Mouse (Mus musculus): ENCODE measurements at regions not wholly inside any gene's neighbourhood (a gene's known extent, or its start where the extent isn't known, plus 50 kb on each side); places are given as distances from the start of the nearest gene placed in this dataset.

DNA sequence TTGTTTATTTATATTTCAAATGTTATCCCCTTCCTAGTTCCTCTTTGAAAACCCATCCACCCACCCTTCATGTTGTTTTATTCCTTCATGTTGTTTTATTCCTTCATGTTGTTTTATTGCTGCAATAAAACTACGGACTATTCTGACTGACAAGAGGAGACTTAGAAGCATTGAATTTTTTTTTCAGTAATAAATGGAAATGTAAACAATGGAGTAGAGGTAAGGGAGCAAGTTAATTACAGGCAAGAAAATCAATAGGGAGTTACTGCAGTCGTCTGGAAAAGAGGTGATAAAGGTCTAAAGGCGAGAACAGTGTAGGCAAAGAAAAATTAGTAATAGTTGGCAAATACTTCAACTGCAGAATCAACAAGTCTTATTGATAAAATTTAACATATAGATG, 384.2 kb downstream of the 9430069I07Rik start:
- no peak for DNase-seq
- Histone ChIP-seq H3K4me1 (ENCODE audit: control insufficient read depth, insufficient read depth, low read length) (no peaks in the 10 kb centered on the region), H3K27me3 (replicated peaks; ENCODE audit: control insufficient read depth, insufficient read depth, low read length) (no peaks in the 10 kb centered on the region), H3K27ac (ENCODE audit: insufficient read depth, low read depth, low read length) (no peak overlapping the region), H3K4me3 (ENCODE audit: insufficient read depth, low read depth, low read length) (no peak overlapping the region), H3K36me3 (ENCODE audit: control insufficient read depth, insufficient read depth, low read length) (no peaks in the 10 kb centered on the region)
- 46% methylated on average over 3 of the region's 3 CpGs for WGBS
- TF ChIP-seq POLR2A (IDR thresholded peaks at IDR 0.05; ENCODE audit: low read depth, low read length) (no peak), CTCF (conservative IDR thresholded peaks at IDR 0.05; ENCODE audit: insufficient read depth, insufficient read length, low read depth, low read length) (no peak)

DNA sequence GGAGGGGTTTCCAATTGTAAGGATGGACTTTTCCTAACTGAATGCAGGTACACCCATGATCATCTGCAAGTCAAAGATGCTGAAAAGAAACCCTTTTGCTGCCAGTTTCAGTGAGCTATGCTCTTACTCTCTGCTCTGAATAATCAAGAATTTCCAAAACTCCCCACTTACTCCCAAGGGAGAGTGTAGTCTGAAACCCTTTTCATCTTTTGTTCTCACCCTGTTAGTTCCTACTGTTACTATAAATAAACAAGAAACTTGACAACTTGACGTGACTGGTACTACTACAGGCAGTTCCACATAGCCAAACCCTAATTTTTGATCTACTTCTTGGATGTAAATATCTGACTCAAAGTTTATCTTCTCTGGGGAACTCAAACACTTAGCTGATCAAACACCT, 388.3 kb downstream of the 9430069I07Rik start:
- TF ChIP-seq POLR2A (IDR thresholded peaks at IDR 0.05; ENCODE audit: low read depth, low read length) (no peak), CTCF (conservative IDR thresholded peaks at IDR 0.05; ENCODE audit: insufficient read depth, insufficient read length, low read depth, low read length) (no peak)
- Histone ChIP-seq H3K4me1 (ENCODE audit: control insufficient read depth, insufficient read depth, low read length) (no peaks in the 10 kb centered on the region), H3K27me3 (replicated peaks; ENCODE audit: control insufficient read depth, insufficient read depth, low read length) (no peaks in the 10 kb centered on the region), H3K36me3 (ENCODE audit: control insufficient read depth, insufficient read depth, low read length) (no peaks in the 10 kb centered on the region), H3K4me3 (ENCODE audit: insufficient read depth, low read depth, low read length) (no peak overlapping the region), H3K27ac (ENCODE audit: insufficient read depth, low read depth, low read length) (no peak overlapping the region)
- DNase-seq, result no peak
- 41% methylated on average over 1 of the region's 1 CpGs for WGBS

DNA sequence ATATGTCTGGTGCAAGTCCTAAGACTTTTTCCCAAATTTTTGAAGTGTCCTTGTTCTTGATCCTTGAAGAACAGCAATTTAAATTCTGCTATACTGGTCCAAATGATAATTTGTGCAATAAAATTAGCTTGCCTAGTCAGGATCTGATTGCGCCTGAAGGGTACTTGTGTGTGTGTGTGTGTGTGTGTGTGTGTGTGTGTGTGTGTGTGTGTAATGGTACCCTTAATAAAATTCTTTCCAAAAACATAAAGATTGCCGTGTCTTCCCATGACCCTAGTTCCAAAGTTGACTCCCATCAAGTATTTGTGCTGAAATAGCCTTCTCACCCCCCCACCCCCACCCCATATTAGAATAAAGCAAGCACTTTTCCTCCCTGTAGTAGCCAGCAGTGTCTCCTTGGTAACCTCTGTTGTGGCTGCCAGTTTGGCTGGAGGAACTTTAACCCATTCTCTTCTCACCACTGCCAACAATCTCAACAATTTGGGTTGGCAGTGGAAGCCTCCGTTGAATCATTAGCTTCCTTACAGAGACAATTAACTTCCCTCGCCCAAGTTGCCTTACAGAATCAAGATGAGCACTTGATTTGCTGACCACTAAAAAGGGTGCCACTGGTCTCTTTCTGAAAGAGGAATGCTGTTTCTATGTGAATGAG, 422.5 kb downstream of the 9430069I07Rik start:
- Histone ChIP-seq H3K36me3 (ENCODE audit: control insufficient read depth, insufficient read depth, low read length) (no peaks in the 10 kb centered on the region), H3K4me3 (ENCODE audit: insufficient read depth, low read depth, low read length) (no peak overlapping the region), H3K27ac (ENCODE audit: insufficient read depth, low read depth, low read length) (no peak overlapping the region), H3K27me3 (replicated peaks; ENCODE audit: control insufficient read depth, insufficient read depth, low read length) (no peaks in the 10 kb centered on the region), H3K4me1 (ENCODE audit: control insufficient read depth, insufficient read depth, low read length) (no peaks in the 10 kb centered on the region)
- no peak for TF ChIP-seq CTCF (conservative IDR thresholded peaks at IDR 0.05; ENCODE audit: insufficient read depth, insufficient read length, low read depth, low read length)
- TF ChIP-seq POLR2A (IDR thresholded peaks at IDR 0.05; ENCODE audit: low read depth, low read length), result no peak
- peak; percentile 71 for DNase-seq
- 48% methylated on average over 4 of the region's 4 CpGs for WGBS

DNA sequence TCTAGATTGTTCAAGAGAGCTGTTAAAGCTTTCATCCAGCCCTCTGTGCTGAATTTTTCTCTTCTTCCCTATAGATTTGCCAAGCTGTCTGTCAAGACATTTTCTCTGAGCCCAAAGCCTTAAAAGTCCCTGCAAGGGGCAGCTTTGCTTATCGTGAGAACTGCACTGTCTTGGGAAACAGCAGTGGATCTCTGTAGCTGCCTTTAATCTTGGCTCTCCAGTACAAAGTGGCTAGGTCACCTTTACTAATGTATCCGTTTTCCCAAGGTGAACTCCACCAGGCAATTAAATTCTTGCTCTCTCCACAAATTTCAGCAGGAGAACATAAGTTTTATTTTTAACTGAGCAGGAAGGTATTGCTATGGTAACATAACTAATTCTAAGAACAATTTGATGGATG, 431.2 kb downstream of the 9430069I07Rik start:
- H3K27me3 ChIP-seq (replicated peaks; ENCODE audit: control insufficient read depth, insufficient read depth, low read length), result no peaks in the 10 kb centered on the region
- WGBS, result 60% methylated on average over 2 of the region's 2 CpGs

DNA sequence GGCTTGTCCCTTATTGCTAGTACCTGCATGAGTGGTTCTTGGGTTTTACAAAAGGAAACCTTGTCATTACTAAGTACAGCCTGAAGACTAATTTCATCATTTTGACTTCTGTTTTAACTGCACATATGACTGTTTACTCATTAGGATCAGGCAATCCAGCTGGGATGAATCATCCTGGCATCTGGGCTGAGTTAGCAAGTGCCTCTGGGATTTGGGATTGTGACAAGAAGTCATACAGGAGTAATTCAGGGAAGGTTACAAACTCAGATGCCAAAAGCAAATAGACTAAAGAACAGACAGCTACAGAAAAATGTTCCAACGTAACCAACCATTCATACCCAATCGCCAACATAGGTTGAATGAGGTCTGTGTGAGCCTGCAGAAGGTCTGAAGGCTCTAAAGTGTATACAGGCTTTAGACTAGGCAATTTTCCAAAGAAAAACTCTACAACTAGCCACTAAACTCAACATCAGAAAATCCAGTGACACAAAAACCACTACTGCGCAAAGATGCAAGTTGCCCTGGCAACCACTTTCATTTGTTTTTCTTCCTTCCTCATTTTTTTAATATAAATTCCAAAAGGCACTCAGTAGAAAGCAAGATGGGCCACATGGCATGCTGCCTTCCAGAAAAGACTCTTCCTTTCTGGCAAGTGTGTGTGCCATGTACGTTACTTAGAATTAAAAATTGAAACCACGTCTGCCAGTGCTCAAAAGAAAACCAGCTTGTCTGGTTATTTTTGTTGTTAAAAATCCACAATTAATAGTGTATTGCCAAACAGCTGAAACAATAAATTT, 433.4 kb downstream of the 9430069I07Rik start:
- H3K36me3 ChIP-seq (ENCODE audit: control insufficient read depth, insufficient read depth, low read length), result no peaks in the 10 kb centered on the region
- no peaks in the 10 kb centered on the region for H3K4me1 ChIP-seq (ENCODE audit: control insufficient read depth, insufficient read depth, low read length)
- H3K27me3 ChIP-seq (replicated peaks; ENCODE audit: control insufficient read depth, insufficient read depth, low read length), result no peaks in the 10 kb centered on the region
- 66% methylated on average over 5 of the region's 5 CpGs for WGBS
- H3K27ac ChIP-seq (ENCODE audit: insufficient read depth, low read depth, low read length), result no peak overlapping the region
- peak; percentile 10 for DNase-seq
- TF ChIP-seq POLR2A (IDR thresholded peaks at IDR 0.05; ENCODE audit: low read depth, low read length), result no peak
- no peak for TF ChIP-seq CTCF (conservative IDR thresholded peaks at IDR 0.05; ENCODE audit: insufficient read depth, insufficient read length, low read depth, low read length)
- H3K4me3 ChIP-seq (ENCODE audit: insufficient read depth, low read depth, low read length), result no peak overlapping the region

More for the DNA sequence above, 431.2 kb downstream of the 9430069I07Rik start:
- no peaks in the 10 kb centered on the region for H3K36me3 ChIP-seq (ENCODE audit: control insufficient read depth, insufficient read depth, low read length)
- no peak for DNase-seq
- H3K27ac ChIP-seq (ENCODE audit: insufficient read depth, low read depth, low read length), result no peak overlapping the region
- H3K4me1 ChIP-seq (ENCODE audit: control insufficient read depth, insufficient read depth, low read length), result no peaks in the 10 kb centered on the region
- no peak for TF ChIP-seq CTCF (conservative IDR thresholded peaks at IDR 0.05; ENCODE audit: insufficient read depth, insufficient read length, low read depth, low read length)
- H3K4me3 ChIP-seq (ENCODE audit: insufficient read depth, low read depth, low read length), result no peak overlapping the region

DNA sequence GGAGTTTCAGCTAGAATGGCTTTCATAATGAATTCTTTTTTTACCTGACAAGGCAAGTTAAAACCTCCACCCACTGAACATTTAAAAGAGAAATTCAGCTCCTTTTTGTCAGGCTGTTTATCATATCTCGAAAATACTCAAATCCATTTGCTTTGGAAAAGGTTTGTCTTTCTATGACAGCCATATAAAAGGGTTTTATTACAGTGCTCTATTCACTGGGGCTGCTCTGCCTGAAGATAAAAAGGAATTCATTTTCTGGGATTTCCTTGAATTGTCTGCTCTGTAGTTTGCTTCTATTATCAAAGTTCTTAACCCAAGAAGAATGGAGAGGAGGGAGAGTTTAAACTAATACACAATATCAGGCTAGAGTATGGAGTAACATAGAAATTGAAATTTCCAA, 442.8 kb downstream of the 9430069I07Rik start:
- no peaks in the 10 kb centered on the region; the same call in 1 of the 2 replicates for H3K4me1 ChIP-seq (ENCODE audit: control insufficient read depth, insufficient read depth, low read length)
- DNase-seq, result no peak
- H3K27ac ChIP-seq (ENCODE audit: insufficient read depth, low read depth, low read length), result no peak overlapping the region
- H3K36me3 ChIP-seq (ENCODE audit: control insufficient read depth, insufficient read depth, low read length), result no peaks in the 10 kb centered on the region
- TF ChIP-seq POLR2A (IDR thresholded peaks at IDR 0.05; ENCODE audit: low read depth, low read length), result no peak
- TF ChIP-seq CTCF (conservative IDR thresholded peaks at IDR 0.05; ENCODE audit: insufficient read depth, insufficient read length, low read depth, low read length), result no peak
- H3K4me3 ChIP-seq (ENCODE audit: insufficient read depth, low read depth, low read length), result no peak overlapping the region
- no peaks in the 10 kb centered on the region for H3K27me3 ChIP-seq (replicated peaks; ENCODE audit: control insufficient read depth, insufficient read depth, low read length)
- 45% methylated on average over 1 of the region's 1 CpGs for WGBS

DNA sequence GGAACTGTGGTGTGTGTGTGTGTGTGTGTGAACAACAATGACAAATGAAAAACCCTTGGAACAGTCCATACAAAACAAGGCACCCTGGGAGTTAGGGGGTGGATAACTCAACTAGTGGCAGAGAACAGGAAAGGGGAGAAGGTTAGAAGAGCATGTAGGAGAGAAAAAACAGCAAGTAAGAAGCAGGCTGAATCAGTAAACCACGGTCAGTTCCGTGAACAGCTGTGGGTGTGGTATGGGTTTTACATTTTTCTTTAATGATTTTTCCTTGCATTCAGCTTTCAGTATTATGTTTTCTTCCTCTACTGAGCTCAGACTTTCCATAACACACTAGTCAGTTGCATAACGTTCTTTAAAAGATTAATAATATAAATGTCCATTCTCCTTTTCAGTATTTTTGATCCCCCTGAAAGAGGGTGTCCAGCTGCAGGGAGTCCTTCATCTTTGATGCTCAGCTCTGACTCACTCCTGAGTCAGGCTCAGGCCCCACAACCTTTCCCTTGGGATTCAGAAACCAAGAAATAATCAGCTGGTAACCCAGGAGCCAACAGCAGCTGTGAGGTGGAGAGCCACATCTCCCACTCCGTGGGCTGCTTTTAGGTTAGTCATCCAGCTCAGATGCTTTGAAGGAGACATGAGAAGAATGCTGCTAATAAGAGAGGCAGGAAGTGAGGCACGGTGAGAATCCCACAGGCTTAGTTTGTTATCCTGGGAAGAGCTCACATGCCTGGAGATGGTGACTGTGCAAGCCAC, 450.8 kb downstream of the 9430069I07Rik start:
- WGBS, result 65% methylated on average over 5 of the region's 5 CpGs
- no peaks in the 10 kb centered on the region for H3K4me1 ChIP-seq (ENCODE audit: control insufficient read depth, insufficient read depth, low read length)
- no peaks in the 10 kb centered on the region for H3K27me3 ChIP-seq (replicated peaks; ENCODE audit: control insufficient read depth, insufficient read depth, low read length)
- no peaks in the 10 kb centered on the region for H3K36me3 ChIP-seq (ENCODE audit: control insufficient read depth, insufficient read depth, low read length)
- no peak for DNase-seq
- no peak overlapping the region for H3K4me3 ChIP-seq (ENCODE audit: insufficient read depth, low read depth, low read length)
- TF ChIP-seq POLR2A (IDR thresholded peaks at IDR 0.05; ENCODE audit: low read depth, low read length), result no peak
- no peak for TF ChIP-seq CTCF (conservative IDR thresholded peaks at IDR 0.05; ENCODE audit: insufficient read depth, insufficient read length, low read depth, low read length)
- H3K27ac ChIP-seq (ENCODE audit: insufficient read depth, low read depth, low read length), result no peak overlapping the region

All from kidney, adult 2 months (tissue).